Mouse (Mus musculus) spleen, adult 2 months (tissue): ENCODE results near the gene Mical3.
A peak's percentile ranks its signal among the peaks of the same experiment; 100 is the strongest.

Source experiments
- CTCF ChIP-seq: fragments of 200-500 bp; IDR thresholded peaks from 2 replicates; pipeline ENCODE4 v1.5.1; 2011; ENCODE audit warnings: mild to moderate bottlenecking, inconsistent platforms; ENCODE audit not compliant: insufficient read depth, insufficient read length, insufficient replicate concordance; ENCODE audit errors: extremely low read depth
- POLR2A ChIP-seq: fragments of 200-500 bp; IDR thresholded peaks from 2 replicates; pipeline ENCODE4 v1.6.1; 2011; ENCODE audit warnings: low read depth, low read length, inconsistent platforms

DNA sequence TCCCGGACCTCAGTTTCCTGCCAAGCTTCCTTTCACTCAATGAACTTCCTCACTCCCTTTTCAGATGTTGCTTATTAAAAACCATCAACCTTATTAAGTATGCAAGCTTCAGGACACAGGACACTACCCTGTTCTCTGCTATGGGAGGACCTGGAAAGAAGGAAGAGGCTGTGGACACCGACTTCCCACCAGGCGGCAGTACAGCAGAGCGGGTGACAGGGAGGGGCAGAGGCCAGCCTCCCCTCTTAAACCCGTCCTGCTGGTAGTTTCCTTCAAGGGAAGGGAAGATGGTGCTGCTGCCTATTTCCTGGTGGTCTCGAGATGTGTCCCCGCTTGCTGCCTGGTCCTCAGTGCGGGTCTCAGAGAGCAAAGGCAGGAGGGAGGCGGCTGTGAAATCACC lies 117.0 kb downstream of the Mical3 start:
- peak; percentile 70; the same call in 1 of the 2 replicates for TF ChIP-seq CTCF
- no peak for TF ChIP-seq POLR2A
